Mouse (Mus musculus): ENCODE data around the gene Wasf3. TPM values are rescaled to one million over a fixed set of nuclear protein-coding genes. Genes with fewer than 3 reads are reported as not detected.
"Not testable (repeated sequence)": the region's sequence is repeated elsewhere in the genome, so short reads cannot be mapped to it uniquely, and the experiment has no call there.

Wasf3 gene
- polyA plus RNA-seq, 1 experiment = 33.1 TPM

GRCm38 (mm10) chr5:146471821-146472220 is 87.0 kb downstream of the Wasf3 start:
- no peaks in the 10 kb centered on the region for H3K4me1 ChIP-seq (ENCODE audit: control insufficient read depth, insufficient read depth, low read length)
- no peaks in the 10 kb centered on the region for H3K27me3 ChIP-seq (ENCODE audit: control insufficient read depth, insufficient read depth, low read length, poor library complexity, severe bottlenecking)
- TF ChIP-seq EP300 (IDR thresholded peaks at IDR 0.05; ENCODE audit: insufficient read depth, low read depth, low read length) (no peak), CTCF (IDR thresholded peaks at IDR 0.05; ENCODE audit: low read depth, low read length) (no peak), POLR2A (IDR thresholded peaks at IDR 0.05; ENCODE audit: insufficient read depth, low read length) (no peak)
- no peaks in the 10 kb centered on the region for H3K9me3 ChIP-seq (replicated peaks; ENCODE audit: control insufficient read depth, insufficient read depth, low read length, poor library complexity, severe bottlenecking)
- H3K36me3 ChIP-seq (ENCODE audit: control insufficient read depth, insufficient read depth, low read length, poor library complexity, severe bottlenecking) = peaks cover 5% of the 10 kb centered on the region
- H3K9ac ChIP-seq (ENCODE audit: low read depth, poor library complexity, severe bottlenecking) = no peak overlapping the region
- no peak overlapping the region for H3K4me3 ChIP-seq (ENCODE audit: low read depth, low read length)
- no peak overlapping the region for H3K27ac ChIP-seq (ENCODE audit: insufficient read depth, low read length)

- peak; percentile 42 for TF ChIP-seq CTCF (IDR thresholded peaks at IDR 0.05; ENCODE audit: low read depth, low read length)
- H3K9ac ChIP-seq (ENCODE audit: low read depth, poor library complexity, severe bottlenecking); H3K36me3 ChIP-seq (ENCODE audit: control insufficient read depth, insufficient read depth, low read length, poor library complexity, severe bottlenecking); H3K27ac ChIP-seq (ENCODE audit: insufficient read depth, low read length); H3K4me1 ChIP-seq (ENCODE audit: control insufficient read depth, insufficient read depth, low read length); H3K4me3 ChIP-seq (ENCODE audit: low read depth, low read length); H3K27me3 ChIP-seq (ENCODE audit: control insufficient read depth, insufficient read depth, low read length, poor library complexity, severe bottlenecking); H3K9me3 ChIP-seq (replicated peaks; ENCODE audit: control insufficient read depth, insufficient read depth, low read length, poor library complexity, severe bottlenecking): not testable (repeated sequence)
Measured at GRCm38 (mm10) chr5:146479564-146479963, 94.8 kb downstream of the Wasf3 start.

- not testable (repeated sequence) for H3K9ac ChIP-seq (ENCODE audit: low read depth, poor library complexity, severe bottlenecking)
Measured at GRCm38 (mm10) chr5:146481665-146482064, 96.9 kb downstream of the Wasf3 start, which contains the start of gene Gm6408. TSS of gene Gm6408 (plus strand) at chr5:146481965.

DNA sequence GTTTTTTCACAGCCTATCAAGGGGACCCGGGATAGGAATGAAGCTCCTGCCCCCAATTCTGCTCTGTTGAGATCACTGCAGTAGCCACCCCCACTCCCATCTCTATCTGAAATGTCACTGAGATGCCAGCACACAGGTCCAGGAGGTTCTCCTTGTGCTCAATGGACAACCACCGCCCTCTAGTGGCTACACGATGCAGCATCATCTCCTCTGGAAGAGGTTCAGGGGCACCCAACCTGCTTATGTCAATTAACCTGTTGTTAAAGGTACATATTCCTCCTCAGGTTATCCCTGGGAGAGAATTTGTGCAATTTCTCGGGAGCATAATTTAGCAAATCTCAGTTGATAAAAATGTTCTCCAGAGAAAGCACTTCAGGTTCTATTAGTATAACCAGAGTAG is 104.2 kb downstream of the Wasf3 start:
- not testable (repeated sequence) for H3K9me3 ChIP-seq (replicated peaks; ENCODE audit: control insufficient read depth, insufficient read depth, low read length, poor library complexity, severe bottlenecking); H3K4me3 ChIP-seq (ENCODE audit: low read depth, low read length); H3K36me3 ChIP-seq (ENCODE audit: control insufficient read depth, insufficient read depth, low read length, poor library complexity, severe bottlenecking); H3K27ac ChIP-seq (ENCODE audit: insufficient read depth, low read length); H3K9ac ChIP-seq (ENCODE audit: low read depth, poor library complexity, severe bottlenecking); H3K27me3 ChIP-seq (ENCODE audit: control insufficient read depth, insufficient read depth, low read length, poor library complexity, severe bottlenecking); H3K4me1 ChIP-seq (ENCODE audit: control insufficient read depth, insufficient read depth, low read length)

More at GRCm38 (mm10) chr5:146481665-146482064, 96.9 kb downstream of the Wasf3 start, which contains the start of gene Gm6408:
- not testable (repeated sequence) for H3K27ac ChIP-seq (ENCODE audit: insufficient read depth, low read length); H3K4me3 ChIP-seq (ENCODE audit: low read depth, low read length); H3K4me1 ChIP-seq (ENCODE audit: control insufficient read depth, insufficient read depth, low read length); H3K36me3 ChIP-seq (ENCODE audit: control insufficient read depth, insufficient read depth, low read length, poor library complexity, severe bottlenecking); H3K27me3 ChIP-seq (ENCODE audit: control insufficient read depth, insufficient read depth, low read length, poor library complexity, severe bottlenecking); H3K9me3 ChIP-seq (replicated peaks; ENCODE audit: control insufficient read depth, insufficient read depth, low read length, poor library complexity, severe bottlenecking)

- not testable (repeated sequence) for H3K4me3 ChIP-seq (ENCODE audit: low read depth, low read length); H3K4me1 ChIP-seq (ENCODE audit: control insufficient read depth, insufficient read depth, low read length); H3K36me3 ChIP-seq (ENCODE audit: control insufficient read depth, insufficient read depth, low read length, poor library complexity, severe bottlenecking); H3K27me3 ChIP-seq (ENCODE audit: control insufficient read depth, insufficient read depth, low read length, poor library complexity, severe bottlenecking); H3K9me3 ChIP-seq (replicated peaks; ENCODE audit: control insufficient read depth, insufficient read depth, low read length, poor library complexity, severe bottlenecking); H3K9ac ChIP-seq (ENCODE audit: low read depth, poor library complexity, severe bottlenecking); H3K27ac ChIP-seq (ENCODE audit: insufficient read depth, low read length)
Measured at GRCm38 (mm10) chr5:146491063-146491462, 106.3 kb downstream of the Wasf3 start, which contains the start of gene Gm6370. TSS of gene Gm6370 (plus strand) at chr5:146491363.

GRCm38 (mm10) chr5:146502099-146502498 is 117.3 kb downstream of the Wasf3 start, which contains the start of gene 4930449I24Rik:
TSS of gene 4930449I24Rik (plus strand) at chr5:146502399.
- H3K27ac ChIP-seq (ENCODE audit: insufficient read depth, low read length); H3K9ac ChIP-seq (ENCODE audit: low read depth, poor library complexity, severe bottlenecking); H3K4me3 ChIP-seq (ENCODE audit: low read depth, low read length); H3K9me3 ChIP-seq (replicated peaks; ENCODE audit: control insufficient read depth, insufficient read depth, low read length, poor library complexity, severe bottlenecking); H3K4me1 ChIP-seq (ENCODE audit: control insufficient read depth, insufficient read depth, low read length); H3K27me3 ChIP-seq (ENCODE audit: control insufficient read depth, insufficient read depth, low read length, poor library complexity, severe bottlenecking); H3K36me3 ChIP-seq (ENCODE audit: control insufficient read depth, insufficient read depth, low read length, poor library complexity, severe bottlenecking): not testable (repeated sequence)

- not testable (repeated sequence) for H3K9ac ChIP-seq (ENCODE audit: low read depth, poor library complexity, severe bottlenecking); H3K9me3 ChIP-seq (replicated peaks; ENCODE audit: control insufficient read depth, insufficient read depth, low read length, poor library complexity, severe bottlenecking); H3K27me3 ChIP-seq (ENCODE audit: control insufficient read depth, insufficient read depth, low read length, poor library complexity, severe bottlenecking); H3K27ac ChIP-seq (ENCODE audit: insufficient read depth, low read length); H3K4me1 ChIP-seq (ENCODE audit: control insufficient read depth, insufficient read depth, low read length); H3K36me3 ChIP-seq (ENCODE audit: control insufficient read depth, insufficient read depth, low read length, poor library complexity, severe bottlenecking); H3K4me3 ChIP-seq (ENCODE audit: low read depth, low read length)
Measured at GRCm38 (mm10) chr5:146513823-146514222, 129.0 kb downstream of the Wasf3 start, which contains the start of gene Gm3402. TSS of gene Gm3402 (plus strand) at chr5:146514123.

Other genes starting within 250 kb of the Wasf3 start
- gene Gm5565, start 224.4 kb upstream of the Wasf3 start, polyA plus RNA-seq (2011; ENCODE audit: insufficient read depth, insufficient read length, low read depth, missing spikeins) = not detected in 2 replicates
- gene Gm6309, start 214.3 kb upstream of the Wasf3 start, polyA plus RNA-seq (2011; ENCODE audit: insufficient read depth, insufficient read length, low read depth, missing spikeins) = not detected in 2 replicates
- 0.94 TPM in 1 of 2 replicates, not detected in the other for gene 1700001J03Rik, start 199.7 kb upstream of the Wasf3 start, polyA plus RNA-seq (2011; ENCODE audit: insufficient read depth, insufficient read length, low read depth, missing spikeins)
- gene Rnf6, start 163.4 kb upstream of the Wasf3 start, polyA plus RNA-seq (2011; ENCODE audit: insufficient read depth, insufficient read length, low read depth, missing spikeins) = 29.6 and 40.2 TPM in 2 replicates
- 76.5 and 81.2 TPM in 2 replicates for gene Cdk8, start 153.8 kb upstream of the Wasf3 start, polyA plus RNA-seq (2011; ENCODE audit: insufficient read depth, insufficient read length, low read depth, missing spikeins)
- not detected in 2 replicates for gene Gm6408, start 97.0 kb downstream of the Wasf3 start, polyA plus RNA-seq (2011; ENCODE audit: insufficient read depth, insufficient read length, low read depth, missing spikeins)
- gene Gm6370, start 106.4 kb downstream of the Wasf3 start, polyA plus RNA-seq (2011; ENCODE audit: insufficient read depth, insufficient read length, low read depth, missing spikeins) = not detected in 2 replicates
- not detected in 2 replicates for gene 4930449I24Rik, start 117.4 kb downstream of the Wasf3 start, polyA plus RNA-seq (2011; ENCODE audit: insufficient read depth, insufficient read length, low read depth, missing spikeins)
- not detected in 2 replicates for gene Gm3402, start 129.1 kb downstream of the Wasf3 start, polyA plus RNA-seq (2011; ENCODE audit: insufficient read depth, insufficient read length, low read depth, missing spikeins)
- not detected in 2 replicates for gene Gm3404, start 140.8 kb downstream of the Wasf3 start, polyA plus RNA-seq (2011; ENCODE audit: insufficient read depth, insufficient read length, low read depth, missing spikeins)
- gene Gm3409, start 152.7 kb downstream of the Wasf3 start, polyA plus RNA-seq (2011; ENCODE audit: insufficient read depth, insufficient read length, low read depth, missing spikeins) = not detected in 2 replicates
- gene Gm3415, start 171.2 kb downstream of the Wasf3 start, polyA plus RNA-seq (2011; ENCODE audit: insufficient read depth, insufficient read length, low read depth, missing spikeins) = not detected in 2 replicates
- not detected in 2 replicates for gene Gpr12, start 200.3 kb downstream of the Wasf3 start, polyA plus RNA-seq (2011; ENCODE audit: insufficient read depth, insufficient read length, low read depth, missing spikeins)